Mouse (Mus musculus) ES-Bruce4 (cell line): ENCODE results near the gene Larp1. TPM values are rescaled to one million over a fixed set of nuclear protein-coding genes. Genes with fewer than 3 reads are reported as not detected.

ENCODE experiments used
- H3K27ac ChIP-seq: 2 replicates; pipeline ENCODE4 v1.5.1; 2012; ENCODE audit warnings: low read length, inconsistent platforms; ENCODE audit not compliant: insufficient read depth
- H3K27me3 ChIP-seq: 2 replicates; pipeline ENCODE4 v1.6.1; 2012; ENCODE audit warnings: mild to moderate bottlenecking, low read length, inconsistent platforms; ENCODE audit not compliant: control insufficient read depth, poor library complexity, insufficient read depth, severe bottlenecking
- H3K36me3 ChIP-seq: 2 replicates; pipeline ENCODE4 v1.6.1; 2012; ENCODE audit warnings: inconsistent platforms, mild to moderate bottlenecking, low read length, moderate library complexity; ENCODE audit not compliant: control insufficient read depth, poor library complexity, insufficient read depth, severe bottlenecking
- H3K4me1 ChIP-seq: one replicate; pipeline ENCODE4 v1.8.1; 2011; ENCODE audit warnings: low read length; ENCODE audit not compliant: control insufficient read depth, insufficient read depth
- H3K4me3 ChIP-seq: 2 replicates; pipeline ENCODE4 v1.5.1; 2011; ENCODE audit warnings: low read depth, mild to moderate bottlenecking, low read length
- H3K9ac ChIP-seq: 2 replicates; pipeline ENCODE4 v1.6.1; 2012; ENCODE audit warnings: low read depth, mild to moderate bottlenecking, inconsistent platforms; ENCODE audit not compliant: poor library complexity, severe bottlenecking
- H3K9me3 ChIP-seq: replicated peaks from 2 replicates; pipeline ENCODE4 v1.6.1; 2012; ENCODE audit warnings: mild to moderate bottlenecking, low read length, inconsistent platforms; ENCODE audit not compliant: control insufficient read depth, poor library complexity, insufficient read depth, severe bottlenecking
- CTCF ChIP-seq: IDR thresholded peaks from one replicate; pipeline ENCODE4 v1.8.1; 2011; ENCODE audit warnings: low read depth, low read length
- EP300 ChIP-seq: IDR thresholded peaks from 2 replicates; pipeline ENCODE4 v1.6.1; 2011; ENCODE audit warnings: low read depth, low read length; ENCODE audit not compliant: insufficient read depth
- POLR2A ChIP-seq: IDR thresholded peaks from one replicate; pipeline ENCODE4 v1.8.1; 2011; ENCODE audit warnings: low read length; ENCODE audit not compliant: insufficient read depth
- polyA plus RNA-seq: library from polyadenylated mRNA; stranded (reverse); fragments of >200 nt; gene quantifications from 2 replicates; pipeline ENCODE4 v1.2.4, GENCODE M21; 2011; ENCODE audit warnings: low read depth; ENCODE audit not compliant: missing spikeins, insufficient read depth, insufficient read length

Larp1 gene
- polyA plus RNA-seq = 164 and 167 TPM in 2 replicates

DNA sequence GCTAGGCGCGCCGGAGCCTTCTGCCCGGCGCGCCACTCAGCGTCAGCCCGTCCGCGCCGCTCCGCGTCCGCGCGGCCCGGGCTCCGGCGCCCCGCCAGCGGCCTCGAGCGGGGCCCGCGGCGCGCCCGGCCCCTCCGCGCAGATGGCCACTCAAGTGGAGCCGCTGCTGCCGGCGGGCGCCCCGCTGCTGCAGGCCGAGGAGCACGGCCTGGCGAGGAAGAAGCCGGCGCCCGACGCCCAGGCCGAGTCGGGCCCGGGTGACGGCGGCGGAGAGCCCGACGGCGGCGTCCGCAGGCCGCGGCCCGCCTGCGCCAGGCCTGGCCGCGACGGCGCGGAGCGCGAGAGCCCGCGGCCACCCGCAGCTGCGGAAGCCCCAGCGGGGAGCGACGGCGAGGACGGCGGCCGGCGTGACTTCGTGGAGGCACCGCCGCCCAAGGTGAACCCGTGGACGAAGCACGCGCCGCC lies at the start of gene Larp1:
Gene Larp1 (plus strand): TSS at position 14 of the 465 bp plus-strand sequence.
- peak within 1 kb of the TSS; percentile 100 for H3K9ac ChIP-seq
- H3K27me3 ChIP-seq = no peaks in the 10 kb centered on the region
- H3K27ac ChIP-seq = peak within 1 kb of the TSS; percentile 24
- TF ChIP-seq EP300 (no peak), CTCF (no peak), POLR2A (no peak)
- no peaks in the 10 kb centered on the region for H3K9me3 ChIP-seq
- H3K4me3 ChIP-seq = peak within 1 kb of the TSS; percentile 79
- no peaks in the 10 kb centered on the region for H3K36me3 ChIP-seq
- peaks cover 4% of the 10 kb centered on the region for H3K4me1 ChIP-seq

DNA sequence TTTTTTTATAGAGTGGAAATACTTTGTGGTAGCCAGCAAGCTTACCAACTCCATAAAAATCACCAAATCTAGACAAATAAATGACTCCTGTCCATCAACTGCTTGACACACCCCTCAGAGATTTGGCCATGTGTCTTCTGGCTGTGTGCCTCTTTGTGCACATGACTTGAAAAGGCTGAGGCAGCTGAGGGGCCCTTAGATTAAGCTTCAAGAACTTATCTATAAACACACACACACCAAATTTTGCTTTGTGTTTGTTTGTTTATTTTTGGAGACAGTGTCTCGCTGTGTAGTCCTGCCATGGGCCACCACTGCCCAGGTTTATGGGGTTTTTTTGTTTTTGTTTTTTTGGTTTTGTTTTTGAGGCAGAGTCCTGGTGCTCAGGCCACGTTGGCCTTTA lies 48.9 kb upstream of the Larp1 start:
- Histone ChIP-seq H3K27ac (no peak overlapping the region), H3K9me3 (no peaks in the 10 kb centered on the region), H3K9ac (no peak overlapping the region), H3K36me3 (no peaks in the 10 kb centered on the region), H3K4me1 (peaks cover 10% of the 10 kb centered on the region), H3K4me3 (no peak overlapping the region), H3K27me3 (no peaks in the 10 kb centered on the region)
- TF ChIP-seq CTCF (no peak), POLR2A (no peak), EP300 (no peak)

DNA sequence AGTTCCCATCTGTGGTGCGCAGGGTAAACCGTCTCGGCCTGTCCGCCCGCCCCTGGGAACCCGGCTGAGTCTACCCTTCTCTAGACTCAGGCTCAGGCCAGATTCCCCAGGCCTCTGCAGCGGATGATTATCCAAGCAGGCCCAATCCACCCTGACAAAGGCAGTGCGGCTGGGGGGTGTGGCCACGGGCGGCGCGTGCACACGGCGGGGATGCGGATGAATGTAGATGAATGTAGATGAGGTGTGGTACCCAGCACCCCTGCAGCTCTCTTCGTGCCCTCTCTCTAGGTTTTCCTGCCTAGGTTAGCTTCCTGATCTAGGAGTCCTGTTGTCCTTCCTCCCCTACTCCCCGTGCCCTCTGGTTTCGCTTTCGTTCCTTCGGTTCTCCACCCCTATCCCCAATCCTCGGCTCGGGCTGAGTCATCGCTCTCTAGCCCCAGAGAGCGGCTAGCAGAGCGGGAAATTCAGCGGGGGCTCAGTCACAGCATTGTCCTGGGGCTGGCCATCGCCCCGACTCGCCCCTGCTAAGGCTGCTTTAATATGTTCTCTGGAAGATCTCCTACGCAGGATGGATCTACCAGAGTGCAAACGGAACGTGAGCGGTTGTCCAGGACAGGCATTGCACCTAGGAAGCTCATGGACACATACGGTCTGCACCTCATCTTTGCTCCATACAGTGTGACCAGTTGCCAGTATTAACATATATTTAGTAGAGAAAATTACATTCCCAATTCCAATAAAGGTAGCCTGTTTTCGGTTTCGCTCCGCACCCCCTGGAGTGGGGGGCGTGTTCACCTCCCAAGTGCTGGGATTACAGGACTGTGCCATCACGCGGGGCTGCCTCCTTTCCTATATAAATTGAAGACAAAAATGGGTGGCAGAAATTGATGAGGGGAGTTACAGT lies 46.2 kb upstream of the Larp1 start:
- H3K4me1 ChIP-seq = peaks cover 6% of the 10 kb centered on the region

DNA sequence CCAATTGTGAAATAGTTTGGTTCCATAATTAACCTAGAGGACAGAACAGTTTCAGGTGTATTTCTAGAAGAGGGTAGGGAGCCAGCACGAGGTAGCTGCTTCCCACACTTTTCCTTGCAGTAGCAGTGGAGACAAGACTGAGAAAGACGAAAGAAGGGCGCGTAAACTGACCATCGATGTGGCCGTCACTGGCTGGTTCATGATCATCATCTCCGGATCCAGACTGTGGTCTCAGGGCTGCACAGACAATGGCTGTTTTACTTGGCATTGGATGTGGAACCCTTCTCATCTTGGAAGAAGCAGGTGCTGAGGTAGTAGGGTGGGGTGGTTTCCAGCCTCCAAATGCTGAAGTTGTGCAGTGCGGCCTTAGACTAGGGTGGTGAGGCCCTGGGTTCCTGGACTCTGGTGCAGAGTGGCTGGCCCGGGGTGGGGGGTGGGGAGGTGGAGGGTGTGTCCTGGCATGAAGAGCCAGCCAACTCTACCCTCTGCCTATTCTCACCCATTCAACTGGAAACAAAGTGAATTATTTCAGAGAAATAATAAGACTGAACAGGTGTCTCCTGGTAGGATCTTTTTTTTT lies 45.5 kb upstream of the Larp1 start:
- Histone ChIP-seq H3K27me3 (no peaks in the 10 kb centered on the region), H3K9me3 (peaks cover 8% of the 10 kb centered on the region), H3K4me3 (no peak overlapping the region; the same call in 1 of the 2 replicates), H3K27ac (no peak overlapping the region), H3K36me3 (no peaks in the 10 kb centered on the region), H3K9ac (no peak overlapping the region), H3K4me1 (peaks cover 6% of the 10 kb centered on the region)
- TF ChIP-seq CTCF (no peak), EP300 (no peak), POLR2A (no peak)

More for the DNA sequence above, 46.2 kb upstream of the Larp1 start:
- Histone ChIP-seq H3K27ac (peak overlapping the region; percentile 74), H3K9me3 (peaks cover under 1% of the 10 kb centered on the region; the same call in 1 of the 2 replicates), H3K27me3 (no peaks in the 10 kb centered on the region), H3K4me3 (peak overlapping the region; percentile 54), H3K36me3 (no peaks in the 10 kb centered on the region), H3K9ac (peak overlapping the region; percentile 35)
- TF ChIP-seq CTCF (no peak), POLR2A (peak; percentile 4), EP300 (peak; percentile 83; the same call in 1 of the 2 replicates)

DNA sequence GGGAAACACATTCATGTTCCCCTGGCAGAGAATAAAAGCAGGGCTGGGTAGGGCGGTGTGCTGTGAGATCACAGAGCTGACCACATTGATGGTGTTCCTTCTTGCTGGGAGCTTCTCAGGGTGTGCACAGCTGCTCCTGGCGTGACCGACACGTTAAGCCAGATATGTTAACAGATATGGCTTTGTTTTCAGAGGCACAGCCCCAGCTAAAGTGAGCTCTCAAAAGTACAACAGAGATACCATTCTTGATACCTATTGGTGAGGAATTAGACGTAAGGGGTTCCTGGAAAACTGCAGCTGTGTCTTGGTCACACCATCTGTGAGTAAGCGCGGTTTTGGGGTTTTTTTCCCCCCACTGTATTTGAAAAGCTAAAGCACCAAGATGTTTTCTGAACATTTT lies 42.2 kb upstream of the Larp1 start:
- Histone ChIP-seq H3K4me1 (peaks cover 10% of the 10 kb centered on the region), H3K4me3 (no peak overlapping the region), H3K9me3 (peaks cover 9% of the 10 kb centered on the region), H3K9ac (no peak overlapping the region), H3K27ac (no peak overlapping the region), H3K36me3 (no peaks in the 10 kb centered on the region), H3K27me3 (no peaks in the 10 kb centered on the region)
- no peak for TF ChIP-seq EP300
- no peak for TF ChIP-seq CTCF
- no peak for TF ChIP-seq POLR2A
